Mouse (Mus musculus) left cerebral cortex, adult 8-10 months (tissue): ENCODE data around the gene Vsx2. TPM values are rescaled to one million over a fixed set of nuclear protein-coding genes. Genes with fewer than 3 reads are reported as not detected.
"Not testable (repeated sequence)": the region's sequence is repeated elsewhere in the genome, so short reads cannot be mapped to it uniquely, and the experiment has no call there.

Experiments
- DNase-seq, 2 experiments: peaks; one replicate each; pipeline ENCODE4 v3.0.0; 2022; ENCODE audit warnings: low spot score in 2 of 2
- total RNA-seq, 4 experiments: library from RNA; stranded (reverse); gene quantifications; 2 replicates each; pipeline ENCODE4 v1.2.4; 2022

Gene Vsx2
- under 1 TPM; 0.17 to 0.39 (median 0.29) TPM for total RNA-seq

GRCm38 (mm10) chr12:84569336-84569970 lies at the start of gene Vsx2:
Gene Vsx2, plus strand, starts transcription at chr12:84569762.
- no peak for DNase-seq

DNA sequence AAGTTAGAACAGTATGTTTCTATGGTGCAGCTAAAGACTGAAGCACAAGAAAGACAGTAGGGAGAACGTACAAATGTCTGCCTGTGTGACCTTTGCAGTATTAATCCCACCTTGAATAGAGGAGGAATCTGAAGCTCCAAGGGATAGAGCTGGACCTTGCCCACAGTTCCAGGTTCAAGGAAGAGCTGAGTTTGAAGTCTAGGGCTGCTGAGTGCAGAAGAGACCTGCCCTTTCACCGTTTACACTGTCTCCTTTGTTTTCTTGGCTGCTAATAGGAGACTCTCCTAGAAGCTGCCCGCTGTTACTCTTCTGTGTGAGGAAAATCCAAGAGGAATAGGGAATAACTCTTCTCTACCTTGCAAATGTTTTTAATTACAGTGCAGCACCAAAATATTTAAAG lies 45.8 kb upstream of the Vsx2 start:
- no peak for DNase-seq

GRCm38 (mm10) chr12:84524147-84525050 lies 45.2 kb upstream of the Vsx2 start:
- DNase-seq, result no peak

- DNase-seq, result no peak
Measured at GRCm38 (mm10) chr12:84525422-84525821, 44.1 kb upstream of the Vsx2 start.

- DNase-seq, result no peak
Measured at GRCm38 (mm10) chr12:84530426-84530825, 39.1 kb upstream of the Vsx2 start.

DNA sequence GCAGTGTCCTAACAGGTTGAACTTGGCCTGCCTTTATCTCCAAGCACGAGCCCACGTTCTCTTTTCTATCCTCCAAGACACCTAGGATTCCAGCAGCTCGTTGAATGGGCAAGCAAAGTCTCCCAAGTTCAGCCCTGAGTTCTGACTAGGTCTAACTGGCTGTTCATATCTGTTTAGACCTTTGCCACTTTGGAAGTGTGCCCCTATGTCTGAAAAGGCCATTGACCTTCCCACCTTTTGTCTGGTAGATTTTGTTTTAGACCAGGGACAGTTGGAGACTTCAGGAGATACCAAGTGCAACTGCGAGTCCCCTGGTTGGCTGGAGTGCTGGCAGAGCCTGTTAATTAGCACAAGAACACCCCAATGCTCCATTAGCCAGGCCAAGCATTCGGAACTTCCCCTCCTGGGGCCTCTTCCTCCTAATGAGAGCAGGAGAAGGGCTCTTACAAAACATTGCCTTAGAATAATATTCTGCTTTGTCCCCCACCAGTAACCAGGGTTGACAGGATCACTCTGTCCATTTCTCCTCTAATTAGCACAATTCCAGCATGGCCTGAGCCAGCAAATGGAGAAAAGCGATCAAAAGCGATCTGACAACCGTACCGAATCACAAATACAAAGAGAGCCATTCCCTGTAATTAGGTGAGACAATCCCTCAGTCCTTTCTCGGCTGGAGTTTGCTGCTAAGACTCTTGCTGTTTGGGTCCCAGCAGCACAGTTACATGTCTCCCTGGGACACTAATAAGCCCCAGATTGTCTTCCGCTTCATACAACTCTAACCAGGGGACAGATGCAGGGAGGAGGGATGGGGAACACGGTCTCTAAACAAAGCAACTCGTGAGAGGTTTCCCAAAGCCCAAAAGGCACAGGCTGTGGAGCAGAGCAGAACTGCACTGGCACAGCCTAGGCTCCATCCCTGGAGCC lies 37.4 kb upstream of the Vsx2 start:
- peak in 1 of 2 experiments; percentile 48 for DNase-seq

DNA sequence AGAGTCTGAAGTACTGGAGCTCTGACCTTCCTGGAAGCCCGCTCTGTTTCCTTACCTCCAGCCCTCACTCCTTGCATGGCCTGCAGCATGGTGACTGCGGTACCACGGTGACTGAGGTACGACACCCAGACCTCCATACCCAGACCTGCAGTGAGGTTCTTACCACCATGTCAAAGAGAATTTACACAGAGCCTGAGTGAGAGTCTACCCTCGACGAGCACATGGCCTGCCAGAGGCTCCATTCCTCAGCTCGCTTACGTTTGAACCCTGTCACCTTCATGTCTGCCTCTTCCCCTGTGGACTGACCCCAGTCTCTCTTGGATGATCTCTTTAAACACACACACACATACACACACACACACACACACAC lies 36.7 kb upstream of the Vsx2 start:
- DNase-seq, result no peak

DNA sequence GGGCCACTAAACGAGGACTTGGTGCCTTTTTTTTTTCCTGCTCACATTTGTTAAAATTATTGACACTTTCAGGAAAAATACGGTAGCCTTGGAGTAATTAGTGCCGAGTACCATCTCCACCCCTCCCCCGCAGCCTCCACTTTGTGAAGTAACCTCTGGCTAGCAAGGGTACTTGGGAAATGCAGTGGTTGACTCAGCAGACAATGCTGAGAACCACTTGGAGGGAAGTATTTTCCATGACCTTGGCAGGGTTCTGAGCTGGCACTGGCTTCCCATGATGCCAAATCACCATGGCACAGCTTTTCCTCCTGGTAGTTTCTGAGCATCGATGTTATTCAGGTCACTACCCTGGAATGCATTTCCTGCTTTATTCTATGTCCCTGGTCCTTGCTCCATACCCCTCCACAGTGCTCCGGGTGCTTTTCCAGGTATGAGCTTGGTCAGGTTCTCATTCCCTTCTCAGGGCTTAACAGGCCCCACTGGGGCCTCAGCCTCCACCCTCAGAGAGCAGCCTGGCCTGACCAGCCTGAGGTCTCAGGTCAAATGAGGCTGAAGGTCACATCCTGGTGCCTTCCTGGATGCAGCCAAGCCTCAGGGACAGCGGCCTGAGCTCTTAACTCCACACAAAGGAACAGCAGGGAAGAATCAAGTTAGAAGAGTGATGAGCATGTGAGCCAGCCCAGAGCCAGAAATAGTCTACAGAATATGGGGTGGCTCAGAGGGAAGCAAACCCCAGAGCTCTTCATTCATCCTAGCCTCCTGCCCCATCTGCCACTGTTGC lies 35.7 kb upstream of the Vsx2 start:
- DNase-seq, result no peak

DNA sequence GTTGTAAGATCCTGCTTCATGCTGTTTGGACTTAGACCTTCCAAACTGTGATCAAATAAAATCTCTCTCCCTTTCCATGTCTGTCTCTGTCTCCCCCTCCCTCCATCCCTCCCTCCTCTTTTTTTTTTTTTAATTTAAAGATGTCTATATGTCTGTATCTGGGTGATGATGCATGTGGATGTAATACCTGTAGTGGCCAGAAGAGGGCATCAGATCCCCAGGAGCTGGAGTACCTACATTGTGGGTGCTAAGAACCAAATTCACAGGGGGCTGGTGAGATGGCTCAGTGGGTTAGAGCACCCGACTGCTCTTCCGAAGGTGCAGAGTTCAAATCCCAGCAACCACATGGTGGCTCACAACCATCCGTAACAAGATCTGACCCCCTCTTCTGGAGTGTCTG lies 30.0 kb upstream of the Vsx2 start:
- not testable (repeated sequence) for DNase-seq

DNA sequence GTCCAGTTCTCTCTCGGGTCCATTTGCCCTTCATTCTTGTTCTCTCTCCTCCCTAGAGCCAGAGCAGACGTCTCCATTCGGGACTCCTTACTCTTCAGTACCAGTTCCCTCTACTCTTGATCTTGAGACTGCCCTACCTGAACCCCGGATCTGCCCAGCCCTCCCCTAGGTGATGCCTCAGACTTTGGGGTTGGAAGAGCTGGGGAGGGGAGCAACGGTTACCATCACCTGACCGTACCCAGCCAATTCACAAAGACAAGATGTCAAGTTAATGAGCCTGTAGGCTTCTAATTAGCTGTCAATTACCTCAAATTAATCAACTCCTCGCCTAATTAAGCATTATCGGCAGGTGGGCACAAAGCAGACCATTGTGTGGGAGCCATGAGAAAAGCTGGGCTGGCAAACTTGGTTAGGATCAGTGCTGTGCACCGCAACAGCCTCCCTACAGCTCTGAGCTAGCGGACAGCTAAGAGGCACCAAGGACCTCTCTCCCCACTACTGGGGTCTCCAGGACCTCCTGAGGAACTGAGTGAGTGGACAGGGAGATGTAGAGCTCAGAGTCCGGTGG lies 28.1 kb upstream of the Vsx2 start:
- DNase-seq, result no peak

- DNase-seq, result peak in 1 of 2 experiments; percentile 39
Measured at GRCm38 (mm10) chr12:84546028-84546427, 23.5 kb upstream of the Vsx2 start.

DNA sequence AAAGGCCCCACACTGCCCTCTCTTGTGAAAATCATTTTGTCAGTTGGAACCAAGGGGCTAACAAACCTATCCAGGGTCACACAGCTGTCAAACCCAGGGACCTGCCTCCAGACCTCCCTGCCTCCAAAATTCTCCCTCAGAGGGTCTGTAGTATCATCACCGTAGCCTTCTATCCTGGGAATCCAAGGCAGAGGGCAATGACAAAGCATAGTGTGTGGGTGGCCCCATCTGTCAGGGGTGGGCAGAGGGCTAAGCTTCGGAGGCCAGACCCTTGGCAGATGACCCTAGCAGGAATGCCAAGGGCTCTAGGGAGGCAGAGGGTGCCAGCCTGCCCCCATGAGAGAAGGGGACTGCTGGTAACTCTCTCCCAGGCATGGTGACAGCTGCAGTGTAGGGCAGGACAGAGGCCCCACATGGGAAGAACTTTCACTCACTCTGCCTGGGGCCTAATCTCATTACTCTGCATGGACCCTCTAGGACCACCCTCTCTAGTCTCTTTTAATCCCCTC lies 22.9 kb upstream of the Vsx2 start:
- DNase-seq, result no peak

GRCm38 (mm10) chr12:84548251-84548650 lies 21.3 kb upstream of the Vsx2 start:
- no peak for DNase-seq

DNA sequence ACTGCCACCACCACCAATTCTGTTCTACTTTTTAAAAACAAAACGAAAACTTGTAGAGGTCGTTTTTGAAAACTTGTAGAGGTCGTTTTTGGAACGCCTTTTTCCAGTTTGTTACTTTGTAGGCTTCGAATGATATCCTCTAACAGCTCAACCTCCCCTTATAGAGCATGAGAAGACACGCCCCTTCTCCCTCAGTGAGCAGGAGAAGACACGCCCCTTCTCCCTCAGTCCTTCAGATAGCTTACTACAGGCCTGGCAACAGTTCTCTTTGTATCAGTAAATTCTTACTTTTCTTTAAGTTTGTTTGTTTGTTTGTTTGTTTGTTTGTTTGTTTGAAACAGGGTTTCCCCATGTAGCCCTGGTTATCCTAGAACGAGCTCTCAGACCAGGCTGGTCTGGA lies 14.3 kb upstream of the Vsx2 start:
- no peak for DNase-seq

DNA sequence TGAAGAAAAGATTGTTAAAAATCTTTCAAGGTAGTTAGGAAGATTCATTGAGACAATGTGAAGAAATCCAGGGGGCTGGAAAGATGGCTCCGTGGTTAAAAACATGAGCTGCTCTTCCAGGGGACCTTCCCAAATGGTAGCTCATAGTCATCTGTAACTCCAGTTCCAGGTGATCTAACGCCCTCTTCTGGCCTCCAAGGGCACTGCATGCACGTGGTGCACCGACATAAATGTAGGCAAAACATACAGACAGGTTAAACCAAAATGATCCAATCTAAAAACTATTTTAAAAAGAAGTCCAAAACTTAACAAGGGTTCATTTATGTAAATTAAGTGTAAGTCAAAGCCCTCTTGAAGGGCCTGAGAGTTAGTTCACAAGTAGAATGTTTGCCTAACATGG lies 7.0 kb upstream of the Vsx2 start:
- no peak for DNase-seq

DNA sequence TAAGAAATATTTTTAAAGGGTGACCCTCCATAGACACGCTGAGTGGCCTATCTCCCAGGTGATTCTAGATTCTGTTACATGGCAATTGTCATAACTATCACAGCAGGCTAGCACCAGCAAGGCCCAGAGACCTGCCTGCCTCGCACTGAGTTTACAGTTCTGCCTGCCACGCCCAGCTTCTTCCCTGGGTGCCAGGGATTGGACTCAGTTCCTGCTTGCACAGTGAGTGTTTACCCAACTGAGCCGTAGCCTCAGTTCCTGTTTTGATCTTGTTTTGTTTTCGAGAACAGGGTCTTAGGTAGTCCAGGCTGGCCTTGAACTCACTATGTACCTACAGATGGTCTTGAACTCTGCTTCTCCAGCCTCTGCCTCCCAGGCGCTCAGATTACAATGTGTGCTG lies 2.0 kb upstream of the Vsx2 start:
- DNase-seq, result no peak

DNA sequence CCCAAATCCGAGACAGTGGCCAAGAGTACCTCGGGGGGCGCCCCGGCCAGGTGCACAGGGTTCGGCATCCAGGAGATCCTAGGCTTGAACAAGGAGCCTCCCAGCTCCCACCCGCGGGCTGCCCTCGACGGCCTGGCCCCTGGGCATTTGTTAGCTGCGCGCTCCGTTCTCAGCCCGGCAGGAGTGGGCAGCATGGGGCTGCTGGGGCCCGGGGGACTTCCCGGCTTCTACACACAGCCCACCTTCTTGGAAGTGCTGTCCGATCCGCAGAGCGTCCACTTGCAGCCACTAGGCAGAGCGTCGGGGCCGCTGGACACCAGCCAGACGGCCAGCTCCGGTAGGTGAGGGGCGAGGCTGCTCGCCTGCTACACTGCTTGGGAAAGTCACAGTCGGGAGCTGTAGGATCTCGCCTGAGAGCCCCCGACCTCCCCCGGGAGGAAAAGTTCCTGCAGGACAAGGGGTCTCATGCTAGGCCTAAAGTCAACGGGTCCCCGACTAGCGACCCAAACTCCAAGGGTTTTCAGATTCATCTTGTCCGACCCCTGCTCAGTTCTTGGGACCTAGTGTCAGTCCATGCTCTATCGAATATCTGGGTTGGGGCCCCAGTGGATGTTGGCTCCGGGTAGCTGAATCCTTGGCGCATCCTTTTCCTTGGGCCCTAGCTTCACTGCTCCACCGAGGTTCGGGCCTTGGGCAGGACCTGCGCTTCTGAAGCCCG lies 573 bp downstream of the Vsx2 start:
- no peak for DNase-seq

DNA sequence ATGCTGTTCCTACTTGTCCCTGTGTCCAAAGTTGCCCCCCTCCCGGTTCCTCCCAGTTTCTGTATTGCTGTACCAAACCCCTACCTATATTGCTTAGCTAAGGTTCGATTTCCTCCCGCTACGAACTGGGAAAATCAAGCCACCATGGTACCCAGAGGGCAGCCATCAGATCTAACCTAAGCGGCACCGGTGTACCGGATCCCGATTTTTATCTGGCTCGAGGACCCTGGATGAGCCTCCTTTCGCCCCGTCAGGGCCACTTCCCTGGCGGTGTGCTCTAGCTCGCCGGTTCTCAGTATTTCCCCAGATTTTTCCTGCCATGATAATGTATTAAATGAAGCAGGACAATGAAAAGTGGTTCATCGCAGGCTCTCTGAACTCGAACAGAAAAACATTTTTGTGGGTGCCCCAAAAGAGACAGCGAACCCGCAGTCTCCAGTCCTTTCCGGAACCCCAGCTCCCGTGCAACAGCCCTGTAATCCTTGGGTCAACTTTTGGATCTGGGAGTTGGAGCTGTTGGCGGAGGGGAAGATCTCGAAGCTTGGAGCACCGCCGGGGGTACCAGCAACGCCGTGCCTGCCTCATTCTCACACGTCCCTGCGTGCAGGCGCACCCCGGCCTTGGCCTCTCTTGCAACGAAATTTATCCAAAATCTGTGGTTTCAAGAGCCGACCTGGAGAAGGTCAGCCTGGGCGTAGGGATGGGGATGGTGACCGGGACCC lies 1.3 kb downstream of the Vsx2 start:
- no peak for DNase-seq
